Mouse (Mus musculus) midbrain, embryonic 10.5 days (tissue): ENCODE results near the gene Sfrp5. TPM values are rescaled to one million over a fixed set of nuclear protein-coding genes. Genes with fewer than 3 reads are reported as not detected.

Experiments used
- DNase-seq: peaks from one replicate; pipeline ENCODE4 v3.0.0-alpha.2; 2017; ENCODE audit warnings: low spot score
- H3K27ac ChIP-seq: fragments of 300-500 bp; sonication (generic); replicated peaks from 2 replicates; pipeline ENCODE4 v1.5.1; 2016; ENCODE audit warnings: mild to moderate bottlenecking
- H3K27me3 ChIP-seq: fragments of 300-500 bp; sonication (generic); 2 replicates; pipeline ENCODE4 v1.6.1; 2016; ENCODE audit warnings: low read depth, mild to moderate bottlenecking; ENCODE audit not compliant: poor library complexity, severe bottlenecking
- H3K36me3 ChIP-seq: fragments of 300-500 bp; sonication (generic); 2 replicates; pipeline ENCODE4 v1.6.1; 2016; ENCODE audit warnings: mild to moderate bottlenecking, moderate library complexity
- H3K4me1 ChIP-seq: fragments of 300-500 bp; sonication (generic); 2 replicates; pipeline ENCODE4 v1.6.1; 2016
- H3K4me3 ChIP-seq: fragments of 300-500 bp; sonication (generic); 2 replicates; pipeline ENCODE4 v1.5.1; 2016; ENCODE audit warnings: mild to moderate bottlenecking, moderate library complexity
- H3K9me3 ChIP-seq: fragments of 300-500 bp; sonication (generic); replicated peaks from 2 replicates; pipeline ENCODE4 v1.6.1; 2016; ENCODE audit warnings: mild to moderate bottlenecking
- WGBS: fragments of 180-500 bp; shearing (Covaris S2); methylation state at CpG from one replicate; pipeline ENCODE4 v1.1.7; 2016; 5-methylcytosine and 5-hydroxymethylcytosine counted together
- polyA plus RNA-seq: library from polyadenylated mRNA; unstranded; fragments of >200 nt; fragmentation: Nextera tagmentation; extraction: Ambion mirVana; gene quantifications from 2 replicates; pipeline ENCODE4 v1.2.1, GENCODE M21; 2016

Sfrp5 gene
- polyA plus RNA-seq, 1 experiment from 2014 or later: 0.06 TPM

- DNase-seq: no peak
- peak overlapping the region; percentile 71 for H3K27ac ChIP-seq
- WGBS: 69% methylated on average over 13 of the region's 13 CpGs
Measured at GRCm38 (mm10) chr19:42158246-42159017, 43.6 kb downstream of the Sfrp5 start.

GRCm38 (mm10) chr19:42157493-42158237, 44.4 kb downstream of the Sfrp5 start:
- peaks cover 9% of the 10 kb centered on the region for H3K4me1 ChIP-seq
- no peak for DNase-seq
- peak overlapping the region; percentile 71 for H3K27ac ChIP-seq
- WGBS: 74% methylated on average over 12 of the region's 12 CpGs
- H3K9me3 ChIP-seq: no peaks in the 10 kb centered on the region
- H3K36me3 ChIP-seq: no peaks in the 10 kb centered on the region
- no peak overlapping the region for H3K4me3 ChIP-seq
- no peaks in the 10 kb centered on the region for H3K27me3 ChIP-seq

More at GRCm38 (mm10) chr19:42158246-42159017, 43.6 kb downstream of the Sfrp5 start:
- no peaks in the 10 kb centered on the region for H3K36me3 ChIP-seq
- peaks cover 9% of the 10 kb centered on the region for H3K4me1 ChIP-seq
- no peaks in the 10 kb centered on the region for H3K9me3 ChIP-seq
- H3K27me3 ChIP-seq: no peaks in the 10 kb centered on the region
- H3K4me3 ChIP-seq: no peak overlapping the region

- H3K36me3 ChIP-seq: no peaks in the 10 kb centered on the region
Measured at GRCm38 (mm10) chr19:42151990-42152389, 50.1 kb downstream of the Sfrp5 start.

GRCm38 (mm10) chr19:42148569-42148860, 53.5 kb downstream of the Sfrp5 start:
- no peak for DNase-seq
- peak overlapping the region; percentile 60 for H3K4me3 ChIP-seq
- H3K9me3 ChIP-seq: no peaks in the 10 kb centered on the region
- H3K4me1 ChIP-seq: peaks cover 28% of the 10 kb centered on the region
- H3K27ac ChIP-seq: peak overlapping the region; percentile 85; the same call in 1 of the 2 replicates
- H3K36me3 ChIP-seq: no peaks in the 10 kb centered on the region
- 26% methylated on average over 7 of the region's 7 CpGs for WGBS
- H3K27me3 ChIP-seq: peaks cover 51% of the 10 kb centered on the region

More at GRCm38 (mm10) chr19:42151990-42152389, 50.1 kb downstream of the Sfrp5 start:
- Histone ChIP-seq H3K9me3 (no peaks in the 10 kb centered on the region), H3K4me3 (no peak overlapping the region), H3K4me1 (peaks cover 27% of the 10 kb centered on the region), H3K27me3 (peaks cover 28% of the 10 kb centered on the region), H3K27ac (no peak overlapping the region)
- WGBS: 10% methylated on average over 6 of the region's 6 CpGs
- peak; percentile 83 for DNase-seq

Other genes starting within 250 kb of the Sfrp5 start
- gene Mms19, start 221.1 kb downstream of the Sfrp5 start, polyA plus RNA-seq: 34.8 and 39.4 TPM in 2 replicates
- 9.5 and 10.2 TPM in 2 replicates for gene Ubtd1, start 220.5 kb downstream of the Sfrp5 start, polyA plus RNA-seq
- gene Ankrd2, start 166.3 kb downstream of the Sfrp5 start, polyA plus RNA-seq: 0.17 and 0.29 TPM in 2 replicates
- gene Hoga1, start 156.6 kb downstream of the Sfrp5 start, polyA plus RNA-seq: 1.1 and 1.8 TPM in 2 replicates
- 0.09 TPM in 1 of 2 replicates, not detected in the other for gene 4933411K16Rik, start 150.0 kb downstream of the Sfrp5 start, polyA plus RNA-seq
- gene Morn4, start 115.9 kb downstream of the Sfrp5 start, polyA plus RNA-seq: 51.9 and 70.7 TPM in 2 replicates
- gene Pi4k2a, start 111.8 kb downstream of the Sfrp5 start, polyA plus RNA-seq: 23.3 and 26.7 TPM in 2 replicates
- 15.7 and 17.7 TPM in 2 replicates for gene Avpi1, start 73.2 kb downstream of the Sfrp5 start, polyA plus RNA-seq
- 3.2 and 3.6 TPM in 2 replicates for gene Marveld1, start 54.9 kb downstream of the Sfrp5 start, polyA plus RNA-seq
- 29.4 and 36.4 TPM in 2 replicates for gene Zfyve27, start 38.3 kb downstream of the Sfrp5 start, polyA plus RNA-seq
- 1.0 and 2.2 TPM in 2 replicates for gene Golga7b, start 45.3 kb upstream of the Sfrp5 start, polyA plus RNA-seq
- gene Crtac1, start 229.5 kb upstream of the Sfrp5 start, polyA plus RNA-seq: 2.1 and 4.2 TPM in 2 replicates